Mouse (Mus musculus) hindbrain, postnatal 0 days (tissue): ENCODE results near the gene Chst4. TPM values are rescaled to one million over a fixed set of nuclear protein-coding genes. Genes with fewer than 3 reads are reported as not detected.

Experiments used
- ATAC-seq: fragments of 200-750 bp; cut with Nextera tagmentation; 2 replicates; pipeline ENCODE4 v1.8.0; 2017; ENCODE audit warnings: mild to moderate bottlenecking, moderate TSS enrichment, moderate library complexity
- DNase-seq: peaks from one replicate; pipeline ENCODE4 v3.0.0-alpha.2; 2015; ENCODE audit warnings: low spot score
- H3K27ac ChIP-seq: fragments of 300-500 bp; sonication (generic); 2 replicates; pipeline ENCODE4 v1.5.1; 2014; ENCODE audit warnings: mild to moderate bottlenecking
- H3K27me3 ChIP-seq: fragments of 300-500 bp; sonication (generic); 2 replicates; pipeline ENCODE4 v1.6.1; 2014; ENCODE audit warnings: low read length, mixed read lengths; ENCODE audit not compliant: insufficient read depth
- H3K36me3 ChIP-seq: fragments of 300-500 bp; sonication (generic); 2 replicates; pipeline ENCODE4 v1.6.1; 2014; ENCODE audit warnings: low read length, mixed read lengths; ENCODE audit not compliant: insufficient read depth
- H3K4me1 ChIP-seq: fragments of 300-500 bp; sonication (generic); 2 replicates; pipeline ENCODE4 v1.6.1; 2014; ENCODE audit warnings: antibody characterized with exemption, low read length, mixed read lengths; ENCODE audit not compliant: insufficient read depth
- H3K4me2 ChIP-seq: fragments of 300-500 bp; sonication (generic); 2 replicates; pipeline ENCODE4 v1.6.1; 2014; ENCODE audit warnings: low read depth, mild to moderate bottlenecking, low read length, moderate library complexity, mixed read lengths
- H3K4me3 ChIP-seq: fragments of 300-500 bp; sonication (generic); 2 replicates; pipeline ENCODE4 v1.5.1; 2014; ENCODE audit warnings: low read length
- H3K9ac ChIP-seq: fragments of 300-500 bp; sonication (generic); replicated peaks from 2 replicates; pipeline ENCODE4 v1.6.1; 2014; ENCODE audit warnings: mild to moderate bottlenecking, low read length, moderate library complexity, mixed read lengths
- H3K9me3 ChIP-seq: fragments of 300-500 bp; sonication (generic); 2 replicates; pipeline ENCODE4 v1.6.1; 2016; ENCODE audit warnings: low read length, mixed read lengths
- CTCF ChIP-seq: IDR thresholded peaks from 2 replicates; pipeline ENCODE4 v1.5.1; 2016; ENCODE audit warnings: antibody characterized with exemption, control low read depth, low read depth
- WGBS: fragments of 180-500 bp; shearing (Covaris S2); extraction: QIAGEN DNeasy Blood & Tissue Kit; methylation state at CpG from one replicate; pipeline ENCODE4 v1.1.7; 2014; 5-methylcytosine and 5-hydroxymethylcytosine counted together
- polyA plus RNA-seq: library from polyadenylated mRNA; unstranded; fragments of >200 nt; fragmentation: Nextera tagmentation; extraction: Ambion mirVana; gene quantifications from 2 replicates; pipeline ENCODE4 v1.2.1, GENCODE M21; 2015
- total RNA-seq: library from RNA; depleted of rRNA; stranded (reverse); fragments of >200 nt; gene quantifications from 2 replicates; pipeline ENCODE4 v1.2.3, GENCODE M21; 2014; rRNA removed

Chst4 gene
- total and polyA plus RNA-seq, 2 experiments from 2014 or later: not detected

- TF ChIP-seq CTCF: no peak
- H3K4me1 ChIP-seq: no peaks in the 10 kb centered on the region; the same call in 1 of the 2 replicates
- no peak overlapping the region for H3K27ac ChIP-seq
- H3K27me3 ChIP-seq: no peaks in the 10 kb centered on the region
- no peak overlapping the region for H3K4me2 ChIP-seq
- no peak overlapping the region for H3K4me3 ChIP-seq
- 61% methylated on average over 15 of the region's 15 CpGs for WGBS
- DNase-seq: no peak
- H3K9ac ChIP-seq: no peak overlapping the region
- ATAC-seq: no peak
- no peaks in the 10 kb centered on the region for H3K9me3 ChIP-seq
- H3K36me3 ChIP-seq: no peaks in the 10 kb centered on the region
Measured at GRCm38 (mm10) chr8:109982386-109983105, 57.0 kb downstream of the Chst4 start.

GRCm38 (mm10) chr8:109979339-109979738, 60.2 kb downstream of the Chst4 start:
- DNase-seq (no peak), ATAC-seq (no peak)
- Histone ChIP-seq H3K4me1 (no peaks in the 10 kb centered on the region; the same call in 1 of the 2 replicates), H3K36me3 (no peaks in the 10 kb centered on the region), H3K4me2 (no peak overlapping the region), H3K4me3 (no peak overlapping the region), H3K9me3 (peaks cover 3% of the 10 kb centered on the region; the same call in 1 of the 2 replicates), H3K27ac (no peak overlapping the region), H3K9ac (no peak overlapping the region), H3K27me3 (no peaks in the 10 kb centered on the region)
- TF ChIP-seq CTCF: no peak
- 76% methylated on average over 6 of the region's 6 CpGs for WGBS

Other genes with a start within 250 kb of the Chst4 start
- 10.4 and 11.2 TPM in 2 replicates for gene Phlpp2, start 171.2 kb downstream of the Chst4 start, total RNA-seq
- gene Phlpp2, start 171.2 kb downstream of the Chst4 start, polyA plus RNA-seq: 3.8 and 4.3 TPM in 2 replicates
- 0.42 and 1.2 TPM in 2 replicates for gene Marveld3, start 77.5 kb downstream of the Chst4 start, total RNA-seq
- gene Marveld3, start 77.5 kb downstream of the Chst4 start, polyA plus RNA-seq: 1.3 and 1.4 TPM in 2 replicates
- gene Tat, start 49.3 kb downstream of the Chst4 start, total RNA-seq: not detected in 2 replicates
- gene Tat, start 49.3 kb downstream of the Chst4 start, polyA plus RNA-seq: not detected in 2 replicates
- gene Zfp612, start 40.0 kb upstream of the Chst4 start, total RNA-seq: 11.7 and 12.3 TPM in 2 replicates
- gene Zfp612, start 40.0 kb upstream of the Chst4 start, polyA plus RNA-seq: 16.6 and 16.7 TPM in 2 replicates
- gene Gm21964, start 61.5 kb upstream of the Chst4 start, total RNA-seq: not detected in 2 replicates
- gene Gm21964, start 61.5 kb upstream of the Chst4 start, polyA plus RNA-seq: not detected in 2 replicates
- not detected in 2 replicates for gene Gm17720, start 63.0 kb upstream of the Chst4 start, total RNA-seq
- gene Gm17720, start 63.0 kb upstream of the Chst4 start, polyA plus RNA-seq: not detected in 2 replicates
- 50.8 and 66.2 TPM in 2 replicates for gene Calb2, start 128.5 kb upstream of the Chst4 start, total RNA-seq
- gene Calb2, start 128.5 kb upstream of the Chst4 start, polyA plus RNA-seq: 166 and 168 TPM in 2 replicates
- 13.9 and 15.0 TPM in 2 replicates for gene Cmtr2, start 175.9 kb upstream of the Chst4 start, total RNA-seq
- 5.6 and 6.2 TPM in 2 replicates for gene Cmtr2, start 175.9 kb upstream of the Chst4 start, polyA plus RNA-seq
- gene Hydin, start 227.2 kb upstream of the Chst4 start, total RNA-seq: 0.54 and 0.73 TPM in 2 replicates
- gene Hydin, start 227.2 kb upstream of the Chst4 start, polyA plus RNA-seq: 0.39 and 0.48 TPM in 2 replicates